Mouse (Mus musculus): ENCODE data around the gene Rrp9. TPM values are rescaled to one million over a fixed set of nuclear protein-coding genes. Genes with fewer than 3 reads are reported as not detected.

The Rrp9 gene
- total and polyA plus RNA-seq, 3 experiments, result 315 to 395 TPM; not detected in 1

DNA sequence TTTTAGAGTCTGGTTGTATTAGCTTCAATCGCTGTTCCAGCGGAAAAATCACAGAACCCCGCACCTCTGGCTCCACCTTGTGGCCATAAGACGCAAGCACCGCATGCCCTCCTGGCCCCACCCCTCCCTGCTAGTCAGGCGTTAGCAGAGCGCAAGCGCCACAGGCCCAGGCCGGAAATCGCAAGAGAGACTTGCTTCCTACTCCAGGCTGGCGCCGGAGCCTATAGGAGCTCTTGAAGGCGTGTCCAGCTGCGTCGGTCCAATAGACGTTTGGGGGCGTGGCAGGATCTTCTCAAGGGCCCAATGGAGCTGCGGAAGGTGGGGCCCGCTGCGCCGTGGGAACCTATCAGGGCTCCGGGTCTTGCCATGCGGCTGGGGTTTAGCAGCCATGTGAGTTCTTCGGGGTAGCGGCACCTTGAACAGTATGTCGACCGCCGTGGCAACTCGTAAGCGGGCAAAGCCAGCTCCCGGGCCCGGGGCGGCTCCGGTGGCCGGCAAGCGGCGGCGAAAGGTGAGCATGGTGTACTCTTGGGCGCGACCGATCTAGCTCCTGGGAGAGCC, 1.2 kb downstream of the Rrp9 start, which contains the start of gene Parp3:
Gene Parp3 (minus strand): TSS at position 26 of the 561 bp plus-strand sequence.
- Histone ChIP-seq H3K27me3 (ENCODE audit: control insufficient read depth in 1 of 2, insufficient read depth in 2 of 2, low read length in 2 of 2) (no peaks in the 10 kb centered on the region), H3K4me1 (ENCODE audit: control insufficient read depth in 1 of 2, insufficient read depth in 2 of 2, low read length in 2 of 2) (peaks cover 0 to 11% of the 10 kb centered on the region in 2 experiments; a peak in 3 of 4 replicates), H3K27ac (ENCODE audit: control insufficient read depth, low read depth, low read length) (peak within 1 kb of the TSS; percentile 68), H3K36me3 (ENCODE audit: control insufficient read depth in 1 of 2, insufficient read depth in 2 of 2, low read length in 2 of 2) (peaks cover 0 to 3% of the 10 kb centered on the region in 2 experiments; a peak in 3 of 4 replicates), H3K9ac (ENCODE audit: control insufficient read depth, low read depth, low read length, poor library complexity, severe bottlenecking) (peak within 1 kb of the TSS; percentile 81), H3K9me3 (replicated peaks; ENCODE audit: insufficient read depth, low read length) (no peaks in the 10 kb centered on the region), H3K4me3 (ENCODE audit: control insufficient read depth in 1 of 2, insufficient read depth in 1 of 2, low read depth in 2 of 2, low read length in 2 of 2) (peak within 1 kb of the TSS; percentile 78 to 97), H3K79me2 (ENCODE audit: control insufficient read depth, insufficient read depth, low read length, poor library complexity) (peaks cover 27% of the 10 kb centered on the region)
- peak; percentile 100 for DNase-seq (ENCODE audit: low read depth, low spot score)
- TF ChIP-seq MEF2A (IDR thresholded peaks at IDR 0.05; ENCODE audit: extremely low read depth, insufficient replicate concordance, low read depth, low read length, poor library complexity, severe bottlenecking) (no peak), NELFE (IDR thresholded peaks at IDR 0.05; ENCODE audit: low read depth, low read length) (peak; percentile 80), TCF12 (IDR thresholded peaks at IDR 0.05; ENCODE audit: low read depth, low read length) (no peak), EP300 (IDR thresholded peaks at IDR 0.05; ENCODE audit: low read depth in 1 of 2, low read length in 2 of 2) (no peak), MYB (IDR thresholded peaks at IDR 0.05; ENCODE audit: low read depth, low read length) (no peak), E2F4 (IDR thresholded peaks at IDR 0.05; ENCODE audit: borderline replicate concordance, low read depth, low read length) (no peak), POLR2AphosphoS2 (IDR thresholded peaks at IDR 0.05; ENCODE audit: low read length) (no peak; the same call in 1 of the 2 replicates), RCOR1 (IDR thresholded peaks at IDR 0.05; ENCODE audit: low read depth, low read length) (peak; percentile 83), CTCF (IDR thresholded peaks at IDR 0.05 in 2 of 3, conservative IDR thresholded peaks at IDR 0.05 in 1 of 3; ENCODE audit: control insufficient read depth in 1 of 3, insufficient read depth in 1 of 3, low read depth in 2 of 3, low read length in 3 of 3, poor library complexity in 1 of 3, severe bottlenecking in 1 of 3) (peak; percentile 84 to 98 (median 95)), KAT2A (conservative IDR thresholded peaks at IDR 0.05; ENCODE audit: low read depth, low read length) (no peak; the same call in 1 of the 2 replicates), ZC3H11A (IDR thresholded peaks at IDR 0.05; ENCODE audit: low read depth, low read length) (peak; percentile 49; the same call in 1 of the 2 replicates), HCFC1 (IDR thresholded peaks at IDR 0.05; ENCODE audit: low read depth, low read length) (peak; percentile 85), TAL1 (IDR thresholded peaks at IDR 0.05; ENCODE audit: low read length) (no peak), ETS1 (IDR thresholded peaks at IDR 0.05; ENCODE audit: low read depth, low read length) (no peak), RAD21 (IDR thresholded peaks at IDR 0.05; ENCODE audit: low read depth, low read length) (peak; percentile 96), MAX (IDR thresholded peaks at IDR 0.05; ENCODE audit: low read length) (peak; percentile 96), ZMIZ1 (IDR thresholded peaks at IDR 0.05; ENCODE audit: low read depth, low read length) (no peak), NRF1 (IDR thresholded peaks at IDR 0.05; ENCODE audit: insufficient read depth, low read depth, low read length, poor library complexity, severe bottlenecking) (peak; percentile 93), MAZ (IDR thresholded peaks at IDR 0.05; ENCODE audit: low read depth, low read length) (peak; percentile 83; the same call in 1 of the 2 replicates), JUND (IDR thresholded peaks at IDR 0.05; ENCODE audit: low read depth, low read length) (no peak), ELF1 (IDR thresholded peaks at IDR 0.05; ENCODE audit: low read depth, low read length) (peak; percentile 96), USF1 (IDR thresholded peaks at IDR 0.05; ENCODE audit: low read depth, low read length) (peak; percentile 62), POLR2AphosphoS5 (IDR thresholded peaks at IDR 0.05; ENCODE audit: borderline replicate concordance, low read depth, low read length) (no peak), ZNF384 (IDR thresholded peaks at IDR 0.05; ENCODE audit: low read depth, low read length) (no peak), GATA1 (IDR thresholded peaks at IDR 0.05; ENCODE audit: low read depth, low read length) (no peak), CHD1 (IDR thresholded peaks at IDR 0.05; ENCODE audit: low read depth, low read length) (no peak), USF2 (IDR thresholded peaks at IDR 0.05; ENCODE audit: borderline replicate concordance in 1 of 2, insufficient read depth in 1 of 2, low read depth in 1 of 2, low read length in 2 of 2) (no peak), GABPA (IDR thresholded peaks at IDR 0.05; ENCODE audit: low read depth, low read length) (no peak), MXI1 (IDR thresholded peaks at IDR 0.05; ENCODE audit: low read depth, low read length) (peak; percentile 99), MAFK (IDR thresholded peaks at IDR 0.05; ENCODE audit: borderline replicate concordance, low read depth, low read length) (no peak), ZKSCAN1 (IDR thresholded peaks at IDR 0.05; ENCODE audit: low read depth, low read length) (no peak), BHLHE40 (IDR thresholded peaks at IDR 0.05; ENCODE audit: borderline replicate concordance, low read depth, low read length) (no peak), SMC3 (IDR thresholded peaks at IDR 0.05; ENCODE audit: low read depth, low read length) (peak; percentile 77), POLR2A (IDR thresholded peaks at IDR 0.05; ENCODE audit: control insufficient read depth in 1 of 2, insufficient read depth in 1 of 2, low read depth in 1 of 2, low read length in 2 of 2, poor library complexity in 1 of 2) (peak; percentile 65 to 89), TBP (IDR thresholded peaks at IDR 0.05; ENCODE audit: low read depth, low read length) (0 out of 2 replicates have a peak, but pooled peaks have one; percentile 42), SIN3A (IDR thresholded peaks at IDR 0.05; ENCODE audit: low read length) (peak; percentile 88), MYC (IDR thresholded peaks at IDR 0.05; ENCODE audit: low read depth, low read length) (peak; percentile 89)
